Mouse (Mus musculus) T-helper 2 cell (primary cell): ENCODE measurements at regions not wholly inside any gene's neighbourhood (a gene's known extent, or its start where the extent isn't known, plus 50 kb on each side); places are given as distances from the start of the nearest gene placed in this dataset.

Experiments used
- in situ Hi-C: fragments of 300-600 bp; cut with MboI, MseI; formaldehyde crosslinking; loops from one replicate; pipeline ENCODE4 v1.15.1; 2025; ENCODE audit warnings: high pct_unique_total_duplicates

GRCm38 (mm10) chr9:102449366-102449765 lies 56.2 kb upstream of the Ky start:
- in situ Hi-C loops, result no loop called here

GRCm38 (mm10) chr9:102446066-102446465 lies 59.5 kb upstream of the Ky start:
- in situ Hi-C loops, result no loop called here

- in situ Hi-C loops, result no loop called here
Measured at GRCm38 (mm10) chr9:102442198-102442842, 63.2 kb upstream of the Ky start.

- in situ Hi-C loops, result no loop called here
Measured at GRCm38 (mm10) chr9:102437641-102438040, 67.9 kb upstream of the Ky start.

- in situ Hi-C loops, result no loop called here
Measured at GRCm38 (mm10) chr9:102436378-102436777, 69.2 kb upstream of the Ky start.

GRCm38 (mm10) chr9:102428031-102428430 lies 73.5 kb upstream of the Ephb1 start:
- in situ Hi-C loops, result no loop called here

GRCm38 (mm10) chr9:102424672-102425345 lies 70.3 kb upstream of the Ephb1 start:
- in situ Hi-C loops, result no loop called here

- in situ Hi-C loops, result no loop called here
Measured at GRCm38 (mm10) chr9:102423919-102424671, 69.6 kb upstream of the Ephb1 start.

- in situ Hi-C loops, result no loop called here
Measured at GRCm38 (mm10) chr9:102423465-102423918, 69.0 kb upstream of the Ephb1 start.

- in situ Hi-C loops, result no loop called here
Measured at GRCm38 (mm10) chr9:102421826-102422225, 67.3 kb upstream of the Ephb1 start.

- in situ Hi-C loops, result no loop called here
Measured at GRCm38 (mm10) chr9:102420196-102420595, 65.7 kb upstream of the Ephb1 start.

- in situ Hi-C loops, result no loop called here
Measured at GRCm38 (mm10) chr9:102413631-102414030, 59.1 kb upstream of the Ephb1 start.

GRCm38 (mm10) chr9:102410666-102411065 lies 56.2 kb upstream of the Ephb1 start:
- in situ Hi-C loops, result no loop called here

GRCm38 (mm10) chr9:102406017-102406416 lies 51.5 kb upstream of the Ephb1 start:
- in situ Hi-C loops, result loop anchor here (10.0 kb wide), 1 partner anchor 109 kb away; no protein-coding TSS in a partner anchor
